Mouse (Mus musculus) MEL (cell line): Measurements from ENCODE around the gene Dapk1. TPM values are rescaled to one million over a fixed set of nuclear protein-coding genes. Genes with fewer than 3 reads are reported as not detected.

Source experiments
- DNase-seq: peaks from one replicate; pipeline ENCODE4 v3.0.0; 2011; ENCODE audit warnings: low read depth, low spot score
- H3K27ac ChIP-seq: 2 replicates; pipeline ENCODE4 v1.5.1; 2012; ENCODE audit warnings: low read depth, mild to moderate bottlenecking, control low read depth, low read length, moderate library complexity; ENCODE audit not compliant: control insufficient read depth
- H3K27me3 ChIP-seq, 2 experiments: fragments of 150-350 bp in 1 of 2; sonication (generic) in 1 of 2; 2 replicates each; pipeline ENCODE4 v1.6.1; 2012; ENCODE audit warnings: low read length in 2 of 2, mild to moderate bottlenecking in 2 of 2, improper control_type of control experiment in 1 of 2, moderate library complexity in 1 of 2; ENCODE audit not compliant: insufficient read depth in 2 of 2, control insufficient read depth in 1 of 2
- H3K36me3 ChIP-seq, 2 experiments: 2 replicates each; pipeline ENCODE4 v1.6.1; 2012 to 2014; ENCODE audit warnings: low read length in 2 of 2, improper control_type of control experiment in 1 of 2, inconsistent platforms in 1 of 2, mild to moderate bottlenecking in 1 of 2; ENCODE audit not compliant: insufficient read depth in 2 of 2, control insufficient read depth in 1 of 2
- H3K4me1 ChIP-seq, 2 experiments: fragments of 150-350 bp in 1 of 2; sonication (generic) in 1 of 2; 2 replicates each; pipeline ENCODE4 v1.6.1; 2012; ENCODE audit warnings: low read length in 2 of 2, improper control_type of control experiment in 1 of 2, mild to moderate bottlenecking in 1 of 2; ENCODE audit not compliant: insufficient read depth in 2 of 2, control insufficient read depth in 1 of 2
- H3K4me3 ChIP-seq, 2 experiments: fragments of 150-350 bp in 1 of 2; sonication (generic) in 1 of 2; 2 replicates each; pipeline ENCODE4 v1.5.1; 2012; ENCODE audit warnings: low read depth in 2 of 2, low read length in 2 of 2, mild to moderate bottlenecking in 2 of 2, moderate library complexity in 2 of 2, control low read depth in 1 of 2, improper control_type of control experiment in 1 of 2; ENCODE audit not compliant: control insufficient read depth in 1 of 2, insufficient read depth in 1 of 2
- H3K79me2 ChIP-seq: 2 replicates; pipeline ENCODE4 v1.6.1; 2012; ENCODE audit warnings: mild to moderate bottlenecking, low read length, moderate library complexity; ENCODE audit not compliant: control insufficient read depth, poor library complexity, insufficient read depth
- H3K9ac ChIP-seq: 2 replicates; pipeline ENCODE4 v1.6.1; 2012; ENCODE audit warnings: low read depth, mild to moderate bottlenecking, control low read depth, low read length, moderate library complexity; ENCODE audit not compliant: control insufficient read depth, poor library complexity, severe bottlenecking
- H3K9me3 ChIP-seq: fragments of 150-350 bp; sonication (generic); replicated peaks from 2 replicates; pipeline ENCODE4 v1.6.1; 2012; ENCODE audit warnings: mild to moderate bottlenecking, low read length, improper control_type of control experiment, moderate library complexity; ENCODE audit not compliant: insufficient read depth
- BHLHE40 ChIP-seq: IDR thresholded peaks from 2 replicates; pipeline ENCODE4 v1.6.1; 2012; ENCODE audit warnings: low read depth, mild to moderate bottlenecking, inconsistent platforms, low read length, improper control_type of control experiment, borderline replicate concordance
- CHD1 ChIP-seq: IDR thresholded peaks from 2 replicates; pipeline ENCODE4 v1.6.1; 2012; ENCODE audit warnings: low read depth, mild to moderate bottlenecking, inconsistent platforms, low read length, improper control_type of control experiment
- CHD2 ChIP-seq: IDR thresholded peaks from 2 replicates; pipeline ENCODE4 v1.6.1; 2011; ENCODE audit warnings: low read length, improper control_type of control experiment
- CTCF ChIP-seq, 3 experiments: IDR thresholded peaks in 2 of 3; conservative IDR thresholded peaks in 1 of 3; 2 replicates each; pipeline ENCODE4 v1.5.1; 2011 to 2012; ENCODE audit warnings: low read length in 3 of 3, low read depth in 2 of 3, mild to moderate bottlenecking in 2 of 3, improper control_type of control experiment in 1 of 3, inconsistent platforms in 1 of 3, mixed read lengths in 1 of 3, moderate library complexity in 1 of 3; ENCODE audit not compliant: control insufficient read depth in 1 of 3, insufficient read depth in 1 of 3, poor library complexity in 1 of 3, severe bottlenecking in 1 of 3
- EP300 ChIP-seq, 2 experiments: IDR thresholded peaks; 2 replicates each; pipeline ENCODE4 v1.6.1; 2011; ENCODE audit warnings: improper control_type of control experiment in 2 of 2, low read length in 2 of 2, low read depth in 1 of 2, mild to moderate bottlenecking in 1 of 2
- ETS1 ChIP-seq: IDR thresholded peaks from 2 replicates; pipeline ENCODE4 v1.6.1; 2012; ENCODE audit warnings: low read depth, mild to moderate bottlenecking, inconsistent platforms, low read length, improper control_type of control experiment, moderate library complexity
- GABPA ChIP-seq: IDR thresholded peaks from 2 replicates; pipeline ENCODE4 v1.6.1; 2012; ENCODE audit warnings: low read depth, mild to moderate bottlenecking, inconsistent platforms, low read length, improper control_type of control experiment, moderate library complexity
- KAT2A ChIP-seq: conservative IDR thresholded peaks from 2 replicates; pipeline ENCODE4 v1.6.1; 2012; ENCODE audit warnings: low read depth, low read length, improper control_type of control experiment, inconsistent platforms
- MAX ChIP-seq: IDR thresholded peaks from 2 replicates; pipeline ENCODE4 v1.6.1; 2011; ENCODE audit warnings: low read length, improper control_type of control experiment
- MEF2A ChIP-seq: IDR thresholded peaks from 2 replicates; pipeline ENCODE4 v1.6.1; 2014; ENCODE audit warnings: low read depth, mild to moderate bottlenecking, inconsistent platforms, low read length, improper control_type of control experiment; ENCODE audit not compliant: poor library complexity, insufficient replicate concordance, severe bottlenecking; ENCODE audit errors: extremely low read depth
- MXI1 ChIP-seq: IDR thresholded peaks from 2 replicates; pipeline ENCODE4 v1.6.1; 2011; ENCODE audit warnings: mild to moderate bottlenecking, low read depth, low read length, improper control_type of control experiment
- MYC ChIP-seq: IDR thresholded peaks from 2 replicates; pipeline ENCODE4 v1.6.1; 2011; ENCODE audit warnings: low read depth, mild to moderate bottlenecking, low read length, improper control_type of control experiment, moderate library complexity
- NRF1 ChIP-seq: IDR thresholded peaks from 2 replicates; pipeline ENCODE4 v1.6.1; 2014; ENCODE audit warnings: low read depth, mild to moderate bottlenecking, inconsistent platforms, low read length, improper control_type of control experiment, moderate library complexity; ENCODE audit not compliant: poor library complexity, insufficient read depth, severe bottlenecking
- TCF12 ChIP-seq: IDR thresholded peaks from 2 replicates; pipeline ENCODE4 v1.6.1; 2014; ENCODE audit warnings: low read depth, mild to moderate bottlenecking, inconsistent platforms, low read length, improper control_type of control experiment, moderate library complexity
- USF1 ChIP-seq: IDR thresholded peaks from 2 replicates; pipeline ENCODE4 v1.6.1; 2014; ENCODE audit warnings: low read depth, mild to moderate bottlenecking, inconsistent platforms, low read length, improper control_type of control experiment, moderate library complexity
- ZMIZ1 ChIP-seq: IDR thresholded peaks from 2 replicates; pipeline ENCODE4 v1.6.1; 2012; ENCODE audit warnings: low read depth, mild to moderate bottlenecking, inconsistent platforms, low read length, improper control_type of control experiment, moderate library complexity
- polyA plus RNA-seq, 2 experiments: library from polyadenylated mRNA; stranded (reverse) in 1 of 2; unstranded in 1 of 2; fragments of >175 nt in 1 of 2; fragments of >200 nt in 1 of 2; gene quantifications; 2 replicates each; pipeline versions ENCODE4 v1.2.1 to v1.2.4; 2012; ENCODE audit warnings: low replicate concordance in 2 of 2, low read depth in 1 of 2; ENCODE audit not compliant: insufficient read length in 2 of 2, insufficient read depth in 1 of 2, missing spikeins in 1 of 2
- total RNA-seq: library from RNA; depleted of rRNA; stranded (reverse); fragments of 300-350 nt; gene quantifications from 2 replicates; pipeline ENCODE4 v1.2.3, GENCODE M21; 2012

Gene Dapk1
- total and polyA plus RNA-seq, 3 experiments: 5.1 to 8.2 TPM; not detected in 1

DNA sequence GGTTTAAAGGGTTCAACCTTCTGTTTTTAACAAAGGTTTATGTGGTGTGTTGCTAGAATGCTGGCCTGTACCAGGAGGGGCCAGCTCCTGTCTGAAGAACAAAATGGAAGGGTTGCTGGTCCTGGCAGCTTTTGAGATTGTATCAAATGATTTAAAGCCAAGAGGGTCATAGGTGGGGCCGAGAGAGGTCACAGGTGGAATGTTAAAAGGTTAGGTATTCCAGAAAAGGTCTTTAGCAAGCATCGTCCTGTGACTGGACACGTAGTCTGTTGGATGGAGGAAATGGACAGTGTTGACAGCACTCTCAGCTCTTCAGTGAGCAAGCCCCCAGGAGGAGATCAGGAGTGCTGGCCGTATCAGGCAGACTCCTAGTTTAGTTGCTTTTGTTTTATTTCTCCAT, 73.7 kb downstream of the Dapk1 start:
- H3K36me3 ChIP-seq: peaks cover 0 to 25% of the 10 kb centered on the region in 2 experiments; a peak in 2 of 4 replicates
- H3K27ac ChIP-seq: no peak overlapping the region
- H3K27me3 ChIP-seq: no peaks in the 10 kb centered on the region
- H3K4me3 ChIP-seq: no peak overlapping the region
- no peak overlapping the region for H3K9ac ChIP-seq
- no peak for DNase-seq
- H3K79me2 ChIP-seq: no peaks in the 10 kb centered on the region
- H3K4me1 ChIP-seq: peaks cover 24 to 43% of the 10 kb centered on the region in 2 experiments
- TF ChIP-seq CHD2: no peak
- no peak for TF ChIP-seq BHLHE40
- no peak for TF ChIP-seq CHD1
- no peak for TF ChIP-seq ETS1
- no peak for TF ChIP-seq MAX
- TF ChIP-seq MEF2A: no peak
- TF ChIP-seq EP300 (IDR thresholded peaks at IDR 0.05; ENCODE audit: low read depth in 1 of 2, low read length in 2 of 2): no peak
- no peak for TF ChIP-seq CTCF (IDR thresholded peaks at IDR 0.05 in 2 of 3, conservative IDR thresholded peaks at IDR 0.05 in 1 of 3; ENCODE audit: control insufficient read depth in 1 of 3, insufficient read depth in 1 of 3, low read depth in 2 of 3, low read length in 3 of 3, poor library complexity in 1 of 3, severe bottlenecking in 1 of 3)
- no peak for TF ChIP-seq KAT2A
- no peak for TF ChIP-seq TCF12
- TF ChIP-seq GABPA: no peak
- no peak for TF ChIP-seq USF1
- no peak for TF ChIP-seq MXI1
- no peak for TF ChIP-seq NRF1
- no peak for TF ChIP-seq ZMIZ1
- TF ChIP-seq MYC: no peak
- H3K9me3 ChIP-seq: no peaks in the 10 kb centered on the region

DNA sequence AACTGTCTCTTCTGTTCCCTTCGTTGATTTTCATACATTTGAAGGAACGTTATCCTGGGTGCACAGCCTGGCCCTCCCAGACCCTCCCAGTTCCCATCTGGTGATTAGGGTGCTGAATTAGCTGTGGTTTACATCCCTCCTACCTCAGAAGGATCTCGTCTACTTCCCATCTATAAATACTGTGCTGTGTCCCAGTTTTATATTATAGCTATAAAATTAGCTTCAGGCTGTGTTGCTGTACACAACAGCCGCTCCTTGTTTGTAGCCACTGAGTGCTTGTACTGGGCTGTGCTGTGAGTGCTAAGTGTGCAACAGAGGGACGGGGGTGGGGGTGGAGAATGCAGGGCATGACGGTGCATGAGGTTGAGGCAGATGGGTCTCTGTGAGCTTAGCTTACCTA, 77.2 kb downstream of the Dapk1 start:
- no peak overlapping the region for H3K9ac ChIP-seq
- no peaks in the 10 kb centered on the region for H3K27me3 ChIP-seq
- H3K27ac ChIP-seq: no peak overlapping the region
- H3K4me3 ChIP-seq: no peak overlapping the region
- H3K9me3 ChIP-seq: no peaks in the 10 kb centered on the region
- no peaks in the 10 kb centered on the region for H3K79me2 ChIP-seq
- TF ChIP-seq ETS1: no peak
- TF ChIP-seq, all 39 proteins: peak for 0
- peaks cover 12% of the 10 kb centered on the region in 2 experiments; a peak in 3 of 4 replicates for H3K4me1 ChIP-seq
- no peak for DNase-seq
- peaks cover 0 to 11% of the 10 kb centered on the region in 2 experiments; a peak in 2 of 4 replicates for H3K36me3 ChIP-seq
